Mouse (Mus musculus): ENCODE data around the gene Kif12. TPM values are rescaled to one million over a fixed set of nuclear protein-coding genes. Genes with fewer than 3 reads are reported as not detected.

The Kif12 gene
- polyA plus RNA-seq, 1 experiment, result not detected

- TF ChIP-seq MYOG (IDR thresholded peaks at IDR 0.05; ENCODE audit: control insufficient read depth, extremely low read depth, insufficient read length) (no peak), CEBPB (IDR thresholded peaks at IDR 0.05; ENCODE audit: low read depth) (no peak), CTCF (IDR thresholded peaks at IDR 0.05; ENCODE audit: control insufficient read depth, insufficient read depth, insufficient read length) (no peak), FOSL1 (IDR thresholded peaks at IDR 0.05; ENCODE audit: insufficient read depth, low read length, poor library complexity, severe bottlenecking) (no peak)
- no peaks in the 10 kb centered on the region for H3K79me2 ChIP-seq (ENCODE audit: control insufficient read depth, insufficient read depth)
- no peak overlapping the region for H3K4me3 ChIP-seq (ENCODE audit: insufficient read depth, poor library complexity, severe bottlenecking)
- H3K36me3 ChIP-seq (ENCODE audit: control insufficient read depth, insufficient read depth), result no peaks in the 10 kb centered on the region
- peaks cover 50% of the 10 kb centered on the region for H3K27me3 ChIP-seq (ENCODE audit: control insufficient read depth, insufficient read depth, insufficient read length)
- H3ac ChIP-seq (ENCODE audit: control insufficient read depth, insufficient read length, low read depth), result no peak overlapping the region
- no peaks in the 10 kb centered on the region for H3K79me3 ChIP-seq (ENCODE audit: low read depth)
Observed at GRCm38 (mm10) chr4:63216566-63216965, 44.6 kb upstream of the Kif12 start.

GRCm38 (mm10) chr4:63215993-63216531 lies 44.1 kb upstream of the Kif12 start:
- Histone ChIP-seq H3ac (ENCODE audit: control insufficient read depth, insufficient read length, low read depth) (no peak overlapping the region), H3K27me3 (ENCODE audit: control insufficient read depth, insufficient read depth, insufficient read length) (peaks cover 50% of the 10 kb centered on the region), H3K36me3 (ENCODE audit: control insufficient read depth, insufficient read depth) (no peaks in the 10 kb centered on the region), H3K79me2 (ENCODE audit: control insufficient read depth, insufficient read depth) (no peaks in the 10 kb centered on the region), H3K4me3 (ENCODE audit: insufficient read depth, poor library complexity, severe bottlenecking) (no peak overlapping the region), H3K79me3 (ENCODE audit: low read depth) (no peaks in the 10 kb centered on the region)
- TF ChIP-seq FOSL1 (IDR thresholded peaks at IDR 0.05; ENCODE audit: insufficient read depth, low read length, poor library complexity, severe bottlenecking), result no peak
- no peak for TF ChIP-seq MAX (IDR thresholded peaks at IDR 0.05)
- no peak for TF ChIP-seq MYOG (IDR thresholded peaks at IDR 0.05; ENCODE audit: control insufficient read depth, extremely low read depth, insufficient read length)
- no peak for TF ChIP-seq CTCF (IDR thresholded peaks at IDR 0.05; ENCODE audit: control insufficient read depth, insufficient read depth, insufficient read length)
- no peak for TF ChIP-seq MYOD1 (IDR thresholded peaks at IDR 0.05; ENCODE audit: control insufficient read depth, insufficient read length, low read depth)
- TF ChIP-seq USF1 (IDR thresholded peaks at IDR 0.05; ENCODE audit: low read depth), result no peak
- no peak for TF ChIP-seq CEBPB (IDR thresholded peaks at IDR 0.05; ENCODE audit: low read depth)

- no peak overlapping the region for H3K4me3 ChIP-seq (ENCODE audit: insufficient read depth, poor library complexity, severe bottlenecking)
- TF ChIP-seq CTCF (IDR thresholded peaks at IDR 0.05; ENCODE audit: control insufficient read depth, insufficient read depth, insufficient read length) (peak; percentile 96), FOSL1 (IDR thresholded peaks at IDR 0.05; ENCODE audit: insufficient read depth, low read length, poor library complexity, severe bottlenecking) (no peak), CEBPB (IDR thresholded peaks at IDR 0.05; ENCODE audit: low read depth) (no peak)
- no peaks in the 10 kb centered on the region for H3K79me2 ChIP-seq (ENCODE audit: control insufficient read depth, insufficient read depth)
- peaks cover 51% of the 10 kb centered on the region for H3K27me3 ChIP-seq (ENCODE audit: control insufficient read depth, insufficient read depth, insufficient read length)
- no peaks in the 10 kb centered on the region for H3K79me3 ChIP-seq (ENCODE audit: low read depth)
- H3K36me3 ChIP-seq (ENCODE audit: control insufficient read depth, insufficient read depth), result no peaks in the 10 kb centered on the region
- H3ac ChIP-seq (ENCODE audit: control insufficient read depth, insufficient read length, low read depth), result peak overlapping the region; percentile 16
Observed at GRCm38 (mm10) chr4:63215185-63215992, 43.5 kb upstream of the Kif12 start.

DNA sequence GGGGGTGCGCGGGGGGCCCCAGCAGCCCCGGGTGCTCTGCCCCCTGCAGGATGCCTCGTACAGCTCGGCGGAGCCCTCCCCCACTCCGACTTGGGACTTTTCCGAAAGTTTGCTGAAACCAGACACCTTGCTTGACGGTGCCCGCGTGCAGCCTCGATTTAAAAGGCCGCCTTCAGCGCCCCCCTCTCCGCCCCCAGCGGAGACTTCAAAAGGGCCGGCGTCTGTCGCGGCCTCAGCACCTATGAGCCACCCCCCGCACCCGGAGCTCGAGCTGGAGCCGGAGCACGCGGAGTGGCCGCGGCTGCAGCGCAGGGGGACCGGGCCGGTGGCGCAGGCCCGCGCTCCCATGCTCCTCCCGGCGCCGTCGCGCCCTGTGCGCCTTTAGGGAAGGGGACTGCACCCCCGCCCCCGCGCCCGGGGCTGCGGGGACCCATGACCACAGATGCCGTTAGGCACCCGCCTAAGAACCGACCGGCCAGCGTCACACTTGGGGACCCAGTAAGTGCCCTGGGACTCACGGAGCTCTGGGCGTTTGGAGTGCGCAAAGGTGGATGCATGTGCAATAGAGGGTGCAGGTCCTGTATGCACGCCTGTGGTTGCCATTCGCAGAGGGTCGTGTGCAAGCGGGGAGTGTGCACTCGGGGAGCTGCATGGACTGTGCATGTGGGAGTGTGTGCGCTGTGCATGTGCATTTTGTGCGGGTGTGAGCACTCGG lies 42.1 kb upstream of the Kif12 start, which contains the start of gene Col27a1:
Gene Col27a1, plus strand, starts transcription at position 98 of the 715 bp plus-strand sequence.
- H3K27me3 ChIP-seq (ENCODE audit: control insufficient read depth, insufficient read depth, insufficient read length), result peaks cover 52% of the 10 kb centered on the region
- no peak within 1 kb of the TSS for H3K4me3 ChIP-seq (ENCODE audit: insufficient read depth, poor library complexity, severe bottlenecking)
- H3K79me2 ChIP-seq (ENCODE audit: control insufficient read depth, insufficient read depth), result no peaks in the 10 kb centered on the region
- H3K36me3 ChIP-seq (ENCODE audit: control insufficient read depth, insufficient read depth), result no peaks in the 10 kb centered on the region
- H3K79me3 ChIP-seq (ENCODE audit: low read depth), result no peaks in the 10 kb centered on the region
- TF ChIP-seq MYOG (IDR thresholded peaks at IDR 0.05; ENCODE audit: control insufficient read depth, extremely low read depth, insufficient read length) (no peak), MAX (IDR thresholded peaks at IDR 0.05) (no peak), FOSL1 (IDR thresholded peaks at IDR 0.05; ENCODE audit: insufficient read depth, low read length, poor library complexity, severe bottlenecking) (no peak), CEBPB (IDR thresholded peaks at IDR 0.05; ENCODE audit: low read depth) (no peak), USF1 (IDR thresholded peaks at IDR 0.05; ENCODE audit: low read depth) (no peak), MYOD1 (IDR thresholded peaks at IDR 0.05; ENCODE audit: control insufficient read depth, insufficient read length, low read depth) (no peak), CTCF (IDR thresholded peaks at IDR 0.05; ENCODE audit: control insufficient read depth, insufficient read depth, insufficient read length) (no peak)
- H3ac ChIP-seq (ENCODE audit: control insufficient read depth, insufficient read length, low read depth), result no peak within 1 kb of the TSS

DNA sequence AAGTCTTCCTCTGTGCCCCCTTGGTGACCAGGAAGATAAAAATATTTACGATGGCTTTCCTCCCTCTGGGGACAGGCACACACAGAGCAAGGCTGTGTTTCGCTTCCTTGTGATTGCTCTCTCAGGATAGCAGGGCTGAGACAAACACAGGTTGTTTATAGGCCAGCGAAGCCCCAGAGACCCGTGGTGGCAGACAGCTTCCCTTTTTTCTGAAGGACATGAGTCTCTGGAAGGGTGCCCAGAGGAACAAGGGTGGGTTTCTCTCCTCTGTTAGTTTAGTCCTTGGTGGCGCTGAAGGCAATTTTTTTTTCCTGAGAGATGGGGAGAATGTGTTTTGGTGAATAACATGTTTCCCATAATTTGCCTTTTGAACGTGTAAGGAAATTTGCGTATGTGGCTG lies 33.7 kb upstream of the Kif12 start:
- no peak for TF ChIP-seq CEBPB (IDR thresholded peaks at IDR 0.05; ENCODE audit: low read depth)
- Histone ChIP-seq H3K27me3 (ENCODE audit: control insufficient read depth, insufficient read depth, insufficient read length) (peaks cover 13% of the 10 kb centered on the region), H3K36me3 (ENCODE audit: control insufficient read depth, insufficient read depth) (no peaks in the 10 kb centered on the region), H3K79me2 (ENCODE audit: control insufficient read depth, insufficient read depth) (no peaks in the 10 kb centered on the region), H3ac (ENCODE audit: control insufficient read depth, insufficient read length, low read depth) (no peak overlapping the region), H3K79me3 (ENCODE audit: low read depth) (no peaks in the 10 kb centered on the region), H3K4me3 (ENCODE audit: insufficient read depth, poor library complexity, severe bottlenecking) (no peak overlapping the region)

Data from C2C12 (cell line).